Mouse (Mus musculus): Measurements from ENCODE around the gene Faxc.

DNA sequence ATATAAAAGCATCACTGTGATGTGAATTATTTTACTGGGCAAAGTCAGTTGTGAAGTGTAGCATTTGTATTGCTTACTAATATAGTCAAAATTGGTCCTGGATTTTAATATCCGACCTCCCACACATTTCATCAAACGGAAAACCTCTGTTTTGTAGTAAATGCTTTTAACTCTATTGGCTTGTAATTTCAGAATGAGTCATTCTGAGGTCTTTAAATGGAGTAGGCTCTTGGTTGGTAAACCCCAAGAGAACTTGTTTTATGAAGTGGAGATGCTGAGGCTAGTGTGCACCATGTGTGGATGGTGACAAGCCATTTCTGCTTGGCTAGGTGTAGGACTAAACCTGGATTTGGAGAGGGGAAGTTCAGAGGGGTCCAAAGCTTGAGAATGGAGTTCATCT lies 4.2 kb downstream of the Faxc start:
- TF ChIP-seq CTCF (IDR thresholded peaks at IDR 0.05; ENCODE audit: low read depth) (no peak), EP300 (optimal IDR thresholded peaks at IDR 0.05) (no peak)

Data from stomach, postnatal 0 days (tissue).